Mouse (Mus musculus) thymus, postnatal 14 days (tissue): Measurements from ENCODE around the gene Eif4e.

Experiments
- DNase-seq: peaks from one replicate; pipeline ENCODE4 v3.0.0; 2021

Eif4e gene

GRCm38 (mm10) chr3:138526073-138526915, at the start of gene Eif4e:
Gene Eif4e (plus strand): TSS chr3:138526179.
- peak; percentile 63 for DNase-seq

GRCm38 (mm10) chr3:138479489-138479888, 46.5 kb upstream of the Eif4e start:
- DNase-seq, result no peak

GRCm38 (mm10) chr3:138481526-138482284, 44.3 kb upstream of the Eif4e start:
- no peak for DNase-seq

- DNase-seq, result no peak
Measured at GRCm38 (mm10) chr3:138483240-138483639, 42.7 kb upstream of the Eif4e start.

- DNase-seq, result no peak
Measured at GRCm38 (mm10) chr3:138488584-138489326, 37.2 kb upstream of the Eif4e start.

- peak; percentile 99 for DNase-seq
Measured at GRCm38 (mm10) chr3:138489327-138490033, 36.5 kb upstream of the Eif4e start, which contains the start of gene Metap1. Gene Metap1 (minus strand): TSS chr3:138489515.

GRCm38 (mm10) chr3:138490034-138490337, 36.0 kb upstream of the Eif4e start:
- DNase-seq, result peak; percentile 9

GRCm38 (mm10) chr3:138493668-138494067, 32.3 kb upstream of the Eif4e start:
- DNase-seq, result no peak

- DNase-seq, result no peak
Measured at GRCm38 (mm10) chr3:138494565-138494964, 31.4 kb upstream of the Eif4e start.

- DNase-seq, result no peak
Measured at GRCm38 (mm10) chr3:138495166-138496145, 30.5 kb upstream of the Eif4e start.

- no peak for DNase-seq
Measured at GRCm38 (mm10) chr3:138498731-138499130, 27.2 kb upstream of the Eif4e start.

GRCm38 (mm10) chr3:138499854-138500740, 25.9 kb upstream of the Eif4e start:
- no peak for DNase-seq

GRCm38 (mm10) chr3:138503754-138504153, 22.2 kb upstream of the Eif4e start:
- no peak for DNase-seq

- no peak for DNase-seq
Measured at GRCm38 (mm10) chr3:138506749-138507148, 19.2 kb upstream of the Eif4e start.

GRCm38 (mm10) chr3:138509581-138509980, 16.4 kb upstream of the Eif4e start:
- no peak for DNase-seq

- DNase-seq, result no peak
Measured at GRCm38 (mm10) chr3:138510471-138510870, 15.5 kb upstream of the Eif4e start.

- DNase-seq, result no peak
Measured at GRCm38 (mm10) chr3:138513243-138513642, 12.7 kb upstream of the Eif4e start.

- DNase-seq, result no peak
Measured at GRCm38 (mm10) chr3:138514749-138515148, 11.2 kb upstream of the Eif4e start.

- DNase-seq, result no peak
Measured at GRCm38 (mm10) chr3:138515656-138516370, 10.2 kb upstream of the Eif4e start.

- peak; percentile 66 for DNase-seq
Measured at GRCm38 (mm10) chr3:138517881-138518280, 8.1 kb upstream of the Eif4e start.
